Mouse (Mus musculus): ENCODE data around the gene Nlk. TPM values are rescaled to one million over a fixed set of nuclear protein-coding genes. Genes with fewer than 3 reads are reported as not detected.
A peak's percentile ranks its signal among the peaks of the same experiment; 100 is the strongest.
"Not testable (repeated sequence)": the region's sequence is repeated elsewhere in the genome, so short reads cannot be mapped to it uniquely, and the experiment has no call there.

The Nlk gene
- polyA plus RNA-seq, 1 experiment = 18.4 TPM

- TF ChIP-seq GATA1 (IDR thresholded peaks at IDR 0.05; ENCODE audit: borderline replicate concordance, low read length) (no peak), FLI1 (IDR thresholded peaks at IDR 0.05; ENCODE audit: low read length) (no peak)
- Histone ChIP-seq H3K9me3 (no peaks in the 10 kb centered on the region), H3K36me3 (replicated peaks; ENCODE audit: low read length) (peaks cover 94% of the 10 kb centered on the region), H3K27me3 (replicated peaks) (no peaks in the 10 kb centered on the region), H3K4me3 (replicated peaks) (no peak overlapping the region), H3K4me1 (peaks cover 50% of the 10 kb centered on the region)
Observed at GRCm38 (mm10) chr11:78582848-78583247, 114.3 kb downstream of the Nlk start.

GRCm38 (mm10) chr11:78574975-78575374, 122.2 kb downstream of the Nlk start:
- TF ChIP-seq FLI1 (IDR thresholded peaks at IDR 0.05; ENCODE audit: low read length) (no peak), GATA1 (IDR thresholded peaks at IDR 0.05; ENCODE audit: borderline replicate concordance, low read length) (no peak)
- peaks cover 72% of the 10 kb centered on the region for H3K4me1 ChIP-seq
- no peaks in the 10 kb centered on the region for H3K9me3 ChIP-seq
- H3K4me3 ChIP-seq (replicated peaks) = no peak overlapping the region
- H3K36me3 ChIP-seq (replicated peaks; ENCODE audit: low read length) = peaks cover 94% of the 10 kb centered on the region
- no peaks in the 10 kb centered on the region for H3K27me3 ChIP-seq (replicated peaks)

- TF ChIP-seq GATA1 (IDR thresholded peaks at IDR 0.05; ENCODE audit: borderline replicate concordance, low read length) (no peak), FLI1 (IDR thresholded peaks at IDR 0.05; ENCODE audit: low read length) (no peak)
- Histone ChIP-seq H3K36me3 (replicated peaks; ENCODE audit: low read length) (peaks cover 93% of the 10 kb centered on the region), H3K9me3 (no peaks in the 10 kb centered on the region), H3K4me1 (peaks cover 77% of the 10 kb centered on the region), H3K27me3 (replicated peaks) (no peaks in the 10 kb centered on the region), H3K4me3 (replicated peaks) (no peak overlapping the region)
Observed at GRCm38 (mm10) chr11:78574536-78574935, 122.6 kb downstream of the Nlk start.

GRCm38 (mm10) chr11:78574031-78574430, 123.1 kb downstream of the Nlk start:
- H3K4me1 ChIP-seq = peaks cover 82% of the 10 kb centered on the region
- not testable (repeated sequence) for H3K27me3 ChIP-seq (replicated peaks); H3K9me3 ChIP-seq; H3K4me3 ChIP-seq (replicated peaks)
- H3K36me3 ChIP-seq (replicated peaks; ENCODE audit: low read length) = peaks cover 93% of the 10 kb centered on the region

- Histone ChIP-seq H3K27me3 (replicated peaks) (no peaks in the 10 kb centered on the region), H3K36me3 (replicated peaks; ENCODE audit: low read length) (peaks cover 82% of the 10 kb centered on the region), H3K4me3 (replicated peaks) (no peak overlapping the region), H3K9me3 (no peaks in the 10 kb centered on the region), H3K4me1 (peaks cover 90% of the 10 kb centered on the region)
- TF ChIP-seq GATA1 (IDR thresholded peaks at IDR 0.05; ENCODE audit: borderline replicate concordance, low read length) (no peak), FLI1 (IDR thresholded peaks at IDR 0.05; ENCODE audit: low read length) (no peak)
Observed at GRCm38 (mm10) chr11:78571854-78572253, 125.3 kb downstream of the Nlk start.

GRCm38 (mm10) chr11:78571441-78571840, 125.7 kb downstream of the Nlk start:
- Histone ChIP-seq H3K4me3 (replicated peaks) (no peak overlapping the region), H3K36me3 (replicated peaks; ENCODE audit: low read length) (peaks cover 82% of the 10 kb centered on the region), H3K27me3 (replicated peaks) (no peaks in the 10 kb centered on the region), H3K9me3 (no peaks in the 10 kb centered on the region), H3K4me1 (peaks cover 90% of the 10 kb centered on the region)
- TF ChIP-seq GATA1 (IDR thresholded peaks at IDR 0.05; ENCODE audit: borderline replicate concordance, low read length) (no peak), FLI1 (IDR thresholded peaks at IDR 0.05; ENCODE audit: low read length) (no peak)

- peaks cover 88% of the 10 kb centered on the region for H3K4me1 ChIP-seq
- peak overlapping the region; percentile 84 for H3K4me3 ChIP-seq (replicated peaks)
- no peaks in the 10 kb centered on the region for H3K9me3 ChIP-seq
- H3K36me3 ChIP-seq (replicated peaks; ENCODE audit: low read length) = peaks cover 80% of the 10 kb centered on the region
- no peaks in the 10 kb centered on the region for H3K27me3 ChIP-seq (replicated peaks)
- TF ChIP-seq GATA1 (IDR thresholded peaks at IDR 0.05; ENCODE audit: borderline replicate concordance, low read length) (no peak; the same call in 2 of the 3 replicates), FLI1 (IDR thresholded peaks at IDR 0.05; ENCODE audit: low read length) (no peak)
Observed at GRCm38 (mm10) chr11:78569806-78570205, 127.4 kb downstream of the Nlk start.

GRCm38 (mm10) chr11:78568827-78569226, 128.3 kb downstream of the Nlk start:
- no peaks in the 10 kb centered on the region for H3K27me3 ChIP-seq (replicated peaks)
- peaks cover 91% of the 10 kb centered on the region for H3K4me1 ChIP-seq
- peaks cover 81% of the 10 kb centered on the region for H3K36me3 ChIP-seq (replicated peaks; ENCODE audit: low read length)
- H3K9me3 ChIP-seq = no peaks in the 10 kb centered on the region
- TF ChIP-seq GATA1 (IDR thresholded peaks at IDR 0.05; ENCODE audit: borderline replicate concordance, low read length) (no peak), FLI1 (IDR thresholded peaks at IDR 0.05; ENCODE audit: low read length) (no peak)
- H3K4me3 ChIP-seq (replicated peaks) = peak overlapping the region; percentile 69

GRCm38 (mm10) chr11:78567614-78568013, 129.6 kb downstream of the Nlk start:
- peaks cover 83% of the 10 kb centered on the region for H3K36me3 ChIP-seq (replicated peaks; ENCODE audit: low read length)
- no peak for TF ChIP-seq GATA1 (IDR thresholded peaks at IDR 0.05; ENCODE audit: borderline replicate concordance, low read length)
- TF ChIP-seq FLI1 (IDR thresholded peaks at IDR 0.05; ENCODE audit: low read length) = no peak
- H3K4me1 ChIP-seq = peaks cover 92% of the 10 kb centered on the region
- no peaks in the 10 kb centered on the region for H3K9me3 ChIP-seq
- no peak overlapping the region for H3K4me3 ChIP-seq (replicated peaks)
- H3K27me3 ChIP-seq (replicated peaks) = no peaks in the 10 kb centered on the region

GRCm38 (mm10) chr11:78566775-78567174, 130.4 kb downstream of the Nlk start:
- Histone ChIP-seq H3K4me1 (peaks cover 92% of the 10 kb centered on the region), H3K36me3 (replicated peaks; ENCODE audit: low read length) (peaks cover 83% of the 10 kb centered on the region), H3K9me3 (no peaks in the 10 kb centered on the region; the same call in 1 of the 2 replicates), H3K27me3 (replicated peaks) (no peaks in the 10 kb centered on the region), H3K4me3 (replicated peaks) (peak overlapping the region; percentile 73)
- TF ChIP-seq GATA1 (IDR thresholded peaks at IDR 0.05; ENCODE audit: borderline replicate concordance, low read length) (no peak), FLI1 (IDR thresholded peaks at IDR 0.05; ENCODE audit: low read length) (no peak)

- Histone ChIP-seq H3K4me1 (peaks cover 88% of the 10 kb centered on the region), H3K36me3 (replicated peaks; ENCODE audit: low read length) (peaks cover 84% of the 10 kb centered on the region), H3K4me3 (replicated peaks) (no peak overlapping the region), H3K27me3 (replicated peaks) (no peaks in the 10 kb centered on the region), H3K9me3 (no peaks in the 10 kb centered on the region; the same call in 1 of the 2 replicates)
- TF ChIP-seq FLI1 (IDR thresholded peaks at IDR 0.05; ENCODE audit: low read length) = no peak
- TF ChIP-seq GATA1 (IDR thresholded peaks at IDR 0.05; ENCODE audit: borderline replicate concordance, low read length) = no peak
Observed at GRCm38 (mm10) chr11:78560447-78560846, 136.7 kb downstream of the Nlk start.

Data from megakaryocyte, embryonic 14.5 days (primary cell).